Mouse (Mus musculus): ENCODE results near the gene Kcnk7.
"Not testable (repeated sequence)": the region's sequence is repeated elsewhere in the genome, so short reads cannot be mapped to it uniquely, and the experiment has no call there.

Gene Kcnk7

DNA sequence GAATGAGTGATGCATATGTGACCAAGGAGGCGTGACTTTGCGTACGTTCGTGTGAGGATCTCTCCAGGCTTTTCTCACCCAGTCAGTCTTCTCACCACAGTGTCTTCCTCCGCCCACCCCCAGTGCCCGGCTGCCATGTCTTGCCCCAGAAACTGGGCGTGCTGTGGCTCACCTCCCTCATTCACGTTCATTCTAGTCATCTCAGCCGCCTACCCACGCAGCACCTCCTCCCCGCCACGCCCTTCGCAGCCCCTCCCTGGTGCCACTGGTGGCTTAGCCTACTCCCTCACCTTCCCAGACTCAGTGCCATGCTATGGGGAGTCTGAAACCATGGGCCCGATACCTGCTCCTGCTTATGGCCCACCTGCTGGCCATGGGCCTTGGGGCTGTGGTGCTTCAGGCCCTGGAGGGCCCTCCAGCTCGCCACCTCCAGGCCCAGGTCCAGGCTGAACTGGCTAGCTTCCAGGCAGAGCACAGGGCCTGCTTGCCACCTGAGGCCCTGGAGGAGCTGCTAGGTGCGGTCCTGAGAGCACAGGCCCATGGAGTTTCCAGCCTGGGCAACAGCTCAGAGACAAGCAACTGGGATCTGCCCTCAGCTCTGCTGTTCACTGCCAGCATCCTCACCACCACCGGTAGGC lies at the start of gene Kcnk7:
Kcnk7 (plus strand) TSS at position 205 of the 638 bp plus-strand sequence.
- no peak for DNase-seq (ENCODE audit: low read depth, low spot score)

DNA sequence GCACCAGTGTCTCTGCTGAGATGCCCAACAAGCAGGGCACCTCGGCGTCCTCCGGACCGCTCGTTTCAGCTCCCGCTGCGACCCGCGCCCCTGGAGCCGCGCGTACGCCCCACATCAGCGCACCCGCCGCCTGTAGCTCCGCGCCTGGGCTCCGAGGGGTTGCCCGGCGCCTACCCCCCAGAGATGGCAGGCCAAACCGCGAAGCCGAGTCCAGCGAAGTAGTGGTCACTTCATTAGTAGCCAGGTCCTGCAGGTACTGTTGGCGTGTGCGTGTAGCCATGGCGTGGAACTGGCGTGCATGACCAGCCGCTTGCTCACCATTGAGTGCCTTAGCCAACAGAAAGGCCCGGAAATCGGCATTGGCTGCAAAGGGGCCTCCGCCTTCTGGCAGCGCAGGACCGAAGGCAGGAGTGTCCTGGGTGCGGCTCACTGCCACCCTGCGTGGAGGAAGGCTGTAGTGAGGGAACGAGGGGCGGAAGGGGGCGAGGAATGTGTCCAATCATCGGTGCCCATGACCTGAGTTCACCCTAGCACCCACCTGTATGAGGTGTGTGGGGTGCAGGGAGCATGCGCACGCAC lies 49.4 kb upstream of the Kcnk7 start:
- peak; percentile 53 for DNase-seq (ENCODE audit: low read depth, low spot score)

DNA sequence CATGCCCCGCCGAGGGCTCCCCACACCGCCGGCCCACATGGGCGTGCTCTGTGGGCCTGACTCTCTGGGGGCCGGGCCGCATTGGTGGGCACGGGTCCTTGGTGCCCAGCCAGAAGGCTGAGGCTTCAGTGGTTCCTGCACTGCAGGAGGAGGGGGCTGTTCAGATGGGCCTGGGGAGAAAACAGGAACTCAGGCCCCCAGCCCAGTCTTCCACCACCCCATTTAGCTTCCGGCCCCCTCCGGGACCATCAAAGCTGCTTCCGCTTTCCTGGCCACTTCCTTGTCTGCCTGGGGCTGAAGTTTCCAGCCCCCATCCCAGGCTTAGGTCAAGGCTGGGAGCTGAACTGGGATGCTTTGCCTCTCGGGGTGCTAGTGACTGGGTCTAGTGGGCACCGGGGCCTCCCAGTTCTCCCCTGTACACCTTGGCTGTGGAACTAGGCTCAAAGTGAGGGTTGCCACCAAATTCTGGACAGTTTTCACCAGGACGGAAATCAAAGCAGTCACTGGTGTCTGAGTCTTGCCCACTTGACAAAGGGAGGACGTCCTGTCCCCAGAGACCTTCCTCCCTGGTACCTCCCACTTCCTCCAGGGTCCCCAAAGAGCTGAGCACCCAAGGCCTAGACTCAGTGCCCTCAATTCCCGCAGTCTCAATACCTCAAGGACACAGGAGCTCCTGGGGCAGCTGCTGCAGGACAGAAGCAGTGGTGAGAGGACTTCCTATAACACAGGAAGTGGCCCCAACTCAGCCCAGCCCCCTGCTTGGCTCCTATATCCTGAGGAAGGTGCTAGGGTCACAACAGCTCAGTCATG lies 43.0 kb upstream of the Kcnk7 start:
- no peak for DNase-seq (ENCODE audit: low read depth, low spot score)

DNA sequence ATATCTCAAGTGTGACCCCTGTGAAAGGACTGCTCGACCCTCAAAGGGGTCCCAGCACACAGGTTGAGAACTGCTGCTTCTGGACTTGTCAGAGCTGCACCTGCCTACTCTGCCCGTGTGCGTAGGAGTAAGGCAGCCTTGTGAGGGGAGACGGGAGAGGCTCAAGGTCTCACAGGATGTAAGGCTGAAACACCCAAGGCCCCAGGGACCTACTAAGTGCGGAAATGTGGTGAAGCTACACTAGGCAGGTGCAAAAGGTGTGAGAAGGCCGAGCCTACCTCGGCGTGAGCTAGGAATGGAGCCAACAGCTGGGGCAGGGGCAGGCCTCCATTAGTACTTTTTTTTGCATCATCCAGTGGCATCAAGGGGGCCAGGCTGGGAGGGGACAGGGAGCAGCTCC lies 41.9 kb upstream of the Kcnk7 start:
- DNase-seq (ENCODE audit: low read depth, low spot score): no peak

DNA sequence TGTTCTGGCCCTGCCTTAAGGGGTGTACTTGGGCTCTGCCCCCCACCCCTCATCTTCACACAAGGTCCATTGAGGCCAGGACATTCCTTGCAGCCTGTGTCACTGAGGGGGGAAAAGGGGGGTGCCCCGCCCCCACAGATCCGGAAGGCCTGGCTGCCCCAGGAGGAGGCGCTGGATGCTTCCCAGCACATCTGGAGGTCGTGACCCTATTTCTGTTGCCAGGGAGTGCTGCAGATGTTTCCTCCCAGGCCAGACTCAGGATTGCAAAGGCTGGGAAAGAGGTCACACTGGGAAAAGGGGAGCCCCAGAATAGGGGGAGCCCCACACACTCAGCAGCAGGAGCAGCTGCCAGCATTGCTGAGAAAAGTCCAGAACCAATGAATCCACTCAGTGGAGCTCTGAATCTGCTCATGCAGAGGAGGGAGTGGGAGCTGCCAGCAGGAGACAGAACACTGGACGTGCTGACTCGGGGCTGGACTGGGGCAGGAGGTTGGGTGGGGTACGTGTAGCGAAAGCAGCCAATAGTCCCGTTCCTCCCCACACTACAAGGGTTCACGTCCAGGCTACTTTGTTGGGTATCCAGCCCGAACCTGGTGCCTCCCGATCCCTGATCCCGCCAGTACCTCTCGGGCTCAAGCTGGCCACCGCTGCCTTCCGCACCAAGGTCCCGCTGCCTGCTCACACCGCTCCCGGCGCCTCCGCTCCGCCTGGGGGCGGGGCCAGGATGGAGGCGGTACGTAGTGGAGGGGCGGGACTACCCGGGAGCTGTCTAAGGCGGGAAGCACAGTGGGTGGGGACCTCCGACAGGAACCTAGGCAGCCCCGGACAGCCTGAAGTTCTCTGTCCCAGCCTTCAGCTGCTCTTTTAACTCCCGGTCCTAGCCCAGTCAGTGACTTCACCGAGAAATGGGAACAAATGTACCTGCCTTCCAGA lies 40.9 kb upstream of the Kcnk7 start, which contains the start of gene Sipa1:
Sipa1 (minus strand) TSS at position 727 of the 933 bp plus-strand sequence.
- peak; percentile 87 for DNase-seq (ENCODE audit: low read depth, low spot score)

DNA sequence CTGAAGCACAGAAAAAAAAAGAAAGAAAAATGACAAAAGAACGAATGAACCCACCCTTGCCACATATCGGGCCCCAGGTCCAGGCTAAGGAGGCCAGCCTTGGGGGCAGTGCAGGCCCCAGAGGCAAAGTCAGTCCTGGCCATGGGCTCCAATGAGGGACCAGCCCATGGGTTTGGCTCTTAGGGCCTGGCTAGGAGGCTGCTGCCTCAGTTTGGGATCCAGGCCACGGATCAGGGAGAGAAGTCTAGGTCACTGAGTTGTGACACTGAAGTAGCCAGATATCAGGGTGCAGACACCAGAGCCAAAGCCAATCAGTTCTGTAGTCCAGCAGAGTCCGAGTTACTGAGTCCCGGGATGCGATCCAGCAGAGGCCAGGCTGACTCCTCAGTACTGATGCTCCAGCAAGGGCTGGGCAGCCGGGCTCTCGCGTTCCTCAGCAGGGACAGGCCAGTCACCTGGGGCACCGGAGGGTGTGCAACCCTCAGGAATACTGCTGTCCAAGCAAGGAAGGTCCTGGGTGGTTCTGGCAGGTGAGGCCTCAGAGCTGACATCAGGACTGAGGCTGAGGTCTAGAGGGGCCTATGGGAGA lies 39.4 kb upstream of the Kcnk7 start:
- no peak for DNase-seq (ENCODE audit: low read depth, low spot score)

DNA sequence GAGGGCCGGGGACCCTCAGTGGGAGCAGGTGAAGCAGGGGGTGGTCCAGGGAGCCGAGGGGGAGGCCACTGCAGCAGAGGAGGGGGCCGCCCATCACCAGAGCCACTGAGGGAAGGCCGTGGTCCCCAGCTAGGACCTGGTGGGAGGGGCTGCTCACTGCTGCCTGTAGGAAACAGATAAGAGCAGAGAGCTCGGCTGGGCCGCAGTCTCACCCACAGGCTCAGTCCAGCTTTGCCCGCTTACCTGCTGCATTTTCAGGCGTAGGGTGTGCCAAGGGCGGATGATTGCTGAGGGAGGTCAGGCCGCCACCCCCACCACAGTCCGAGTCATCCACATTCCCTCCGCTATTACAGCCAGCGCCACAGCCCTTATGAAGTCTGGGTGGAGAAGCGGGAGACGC lies 38.7 kb upstream of the Kcnk7 start:
- no peak for DNase-seq (ENCODE audit: low read depth, low spot score)

DNA sequence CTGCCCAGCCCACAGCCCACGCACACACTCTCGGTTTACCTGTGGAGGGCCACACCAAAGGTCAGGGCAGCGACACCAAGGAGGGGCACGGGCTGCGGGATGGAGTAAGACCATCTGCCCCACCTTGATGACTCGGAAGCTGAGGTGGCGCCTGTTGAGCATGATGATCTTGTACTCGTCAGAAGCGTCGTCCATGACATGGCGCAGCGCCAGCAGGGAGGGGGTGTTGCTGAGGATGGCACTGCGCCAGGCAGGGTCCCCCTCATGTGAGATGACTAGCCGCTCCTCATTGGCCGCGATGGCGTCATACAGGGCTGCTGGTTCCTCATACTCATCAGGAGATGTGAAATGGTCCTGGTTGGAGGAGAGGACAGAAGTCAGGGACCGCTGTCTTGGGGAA lies 37.8 kb upstream of the Kcnk7 start:
- no peak for DNase-seq (ENCODE audit: low read depth, low spot score)

DNA sequence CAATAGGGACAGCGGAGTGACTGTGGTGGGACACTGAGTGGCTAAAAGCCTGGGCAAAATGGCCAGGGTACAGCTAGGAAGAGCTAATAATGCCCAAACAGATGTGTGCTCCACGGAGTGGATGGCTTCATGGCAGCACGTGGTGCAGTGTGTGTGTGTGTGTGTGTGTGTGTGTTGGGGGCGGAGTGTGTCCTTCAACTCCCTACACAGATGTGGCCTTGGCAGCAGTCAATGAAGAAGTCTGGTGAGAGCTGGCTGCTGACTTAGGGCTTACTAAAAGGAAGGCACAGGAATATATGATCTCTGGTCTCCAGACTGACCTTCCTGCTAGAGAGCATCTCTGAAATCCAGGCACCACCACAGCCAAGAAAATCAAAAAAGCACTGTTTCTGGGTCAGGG lies 35.8 kb upstream of the Kcnk7 start:
- DNase-seq (ENCODE audit: low read depth, low spot score): no peak

DNA sequence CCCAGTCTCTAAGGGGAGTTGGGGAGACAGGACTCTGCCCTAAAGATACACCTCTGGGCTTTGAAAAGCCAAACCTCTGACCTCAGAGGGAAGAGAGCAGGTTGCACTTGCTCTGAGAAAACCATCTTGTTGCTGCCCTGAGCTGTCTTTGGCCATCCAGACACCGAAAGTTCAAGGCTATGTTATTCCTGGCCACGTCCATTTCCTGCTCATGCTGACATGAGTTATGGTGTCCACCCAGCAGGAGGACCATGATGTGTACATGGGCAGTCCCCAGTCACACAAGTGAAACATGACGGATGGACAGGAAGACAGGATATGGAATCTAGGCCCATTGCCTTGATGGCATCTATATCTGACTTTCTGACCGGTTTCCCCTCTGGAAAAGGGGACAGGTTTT lies 23.7 kb upstream of the Kcnk7 start:
- DNase-seq (ENCODE audit: low read depth, low spot score): no peak

DNA sequence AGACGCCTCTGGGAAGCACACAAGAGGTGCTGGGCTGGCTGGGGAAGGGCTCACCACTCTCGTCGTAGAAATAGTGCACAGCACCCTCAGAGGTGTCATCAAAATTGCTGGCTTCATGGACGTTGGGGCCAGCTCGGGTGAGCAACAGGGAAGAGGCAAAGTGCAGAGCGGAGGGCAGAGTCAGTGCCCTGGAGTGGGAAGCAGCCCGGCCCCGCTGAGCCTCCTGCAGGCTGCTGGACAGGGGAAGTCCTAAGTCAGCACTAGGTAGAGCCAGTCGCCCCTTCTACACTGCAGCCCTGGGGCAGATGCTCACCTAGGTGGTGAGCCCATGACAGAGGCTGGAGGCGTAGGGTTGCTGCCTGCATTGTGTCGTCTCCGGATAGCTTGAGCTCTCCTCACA lies 19.9 kb upstream of the Kcnk7 start:
- no peak for DNase-seq (ENCODE audit: low read depth, low spot score)

DNA sequence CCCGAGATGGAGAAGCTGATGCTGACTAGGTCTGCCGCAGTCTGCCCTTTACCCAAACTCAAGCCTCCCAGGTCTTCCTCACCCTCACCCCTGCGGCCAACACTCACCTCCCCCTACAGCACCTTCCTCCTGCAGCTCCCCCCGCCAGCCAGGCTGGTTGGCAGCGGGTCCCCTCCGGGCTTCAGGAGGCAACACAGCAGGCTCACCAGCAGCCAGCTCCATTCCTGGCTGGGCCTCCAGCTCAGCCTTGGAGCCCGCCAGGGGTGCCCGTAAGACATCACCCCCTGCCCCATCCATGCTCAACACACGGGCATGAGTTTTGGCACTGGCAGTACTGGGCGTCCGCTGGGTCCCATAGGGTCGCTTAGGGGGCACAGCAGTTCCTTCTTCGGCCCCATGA lies 19.2 kb upstream of the Kcnk7 start:
- no peak for DNase-seq (ENCODE audit: low read depth, low spot score)

DNA sequence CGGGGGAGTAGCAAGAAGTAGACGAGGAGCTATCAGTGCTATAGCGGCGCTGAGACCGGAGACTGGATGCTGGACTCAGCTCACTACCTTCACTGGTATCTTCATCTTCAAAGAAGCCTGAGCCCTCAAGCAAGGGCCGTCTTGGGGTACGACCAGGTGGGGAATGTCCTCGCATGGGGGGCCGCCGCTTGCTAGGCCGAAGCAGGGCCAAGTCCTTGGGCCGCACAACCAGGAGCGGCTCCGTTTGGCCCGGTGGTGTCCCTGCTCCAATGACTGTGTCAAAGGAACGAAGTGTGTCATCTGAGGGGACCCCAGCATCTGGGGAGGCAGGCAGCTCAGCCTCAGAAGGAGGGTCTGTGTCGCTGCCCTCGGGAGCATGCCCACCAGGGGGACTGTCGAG lies 18.7 kb upstream of the Kcnk7 start:
- DNase-seq (ENCODE audit: low read depth, low spot score): no peak

DNA sequence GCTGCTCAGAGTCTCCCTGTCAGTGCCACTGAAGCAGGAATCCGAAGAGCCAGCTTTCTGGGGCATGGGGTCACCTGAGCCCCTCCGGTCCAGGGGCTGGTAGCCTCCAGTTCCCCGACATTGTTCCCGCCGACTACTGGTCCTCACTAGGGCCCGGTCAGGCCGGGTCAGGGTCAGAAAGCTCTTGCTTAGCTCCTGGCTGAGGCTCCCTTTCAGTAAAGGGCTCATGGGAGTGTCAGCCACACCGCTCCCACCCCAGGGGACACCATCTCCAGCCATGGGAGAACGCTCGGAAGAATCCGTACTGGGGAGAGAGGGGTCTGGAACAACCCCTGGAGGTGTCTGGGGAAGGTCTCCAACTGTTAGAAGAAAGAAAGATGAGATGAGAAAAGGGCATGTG lies 18.3 kb upstream of the Kcnk7 start:
- no peak for DNase-seq (ENCODE audit: low read depth, low spot score)

DNA sequence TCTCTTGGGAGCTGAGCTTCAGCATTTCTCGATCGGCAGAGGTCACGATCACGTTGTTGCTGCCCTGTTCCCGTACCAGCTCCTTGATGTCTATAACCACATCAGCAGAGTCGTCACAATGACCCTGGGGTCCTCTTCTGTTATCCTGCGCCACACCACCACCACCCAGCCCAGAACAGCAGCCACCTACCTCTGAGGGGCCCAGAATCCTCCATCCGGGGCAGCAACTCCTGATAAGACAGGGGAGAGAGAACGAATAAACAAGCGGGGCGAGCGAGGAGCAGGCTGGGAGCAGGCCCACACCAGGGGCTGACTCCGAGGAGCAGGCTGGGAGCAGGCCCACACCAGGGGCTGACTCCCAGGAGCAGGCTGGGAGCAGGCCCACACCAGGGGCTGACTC lies 17.7 kb upstream of the Kcnk7 start:
- no peak for DNase-seq (ENCODE audit: low read depth, low spot score)

DNA sequence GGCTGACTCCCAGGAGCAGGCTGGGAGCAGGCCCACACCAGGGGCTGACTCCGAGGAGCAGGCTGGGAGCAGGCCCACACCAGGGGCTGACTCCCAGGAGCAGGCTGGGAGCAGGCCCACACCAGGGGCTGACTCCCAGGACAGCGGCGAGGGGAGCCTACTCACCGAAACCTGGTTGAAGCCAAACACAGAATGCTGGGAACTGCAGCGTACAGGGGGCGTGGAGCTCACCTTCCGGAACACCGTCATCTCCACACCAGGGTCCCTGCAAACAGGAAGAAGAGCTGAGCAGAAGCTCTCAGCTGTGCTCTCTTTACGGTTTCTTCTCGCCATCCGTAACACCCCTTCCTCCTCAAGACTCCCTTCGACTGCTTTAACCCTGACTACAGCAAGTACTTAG lies 17.2 kb upstream of the Kcnk7 start:
- DNase-seq (ENCODE audit: low read depth, low spot score): not testable (repeated sequence)

DNA sequence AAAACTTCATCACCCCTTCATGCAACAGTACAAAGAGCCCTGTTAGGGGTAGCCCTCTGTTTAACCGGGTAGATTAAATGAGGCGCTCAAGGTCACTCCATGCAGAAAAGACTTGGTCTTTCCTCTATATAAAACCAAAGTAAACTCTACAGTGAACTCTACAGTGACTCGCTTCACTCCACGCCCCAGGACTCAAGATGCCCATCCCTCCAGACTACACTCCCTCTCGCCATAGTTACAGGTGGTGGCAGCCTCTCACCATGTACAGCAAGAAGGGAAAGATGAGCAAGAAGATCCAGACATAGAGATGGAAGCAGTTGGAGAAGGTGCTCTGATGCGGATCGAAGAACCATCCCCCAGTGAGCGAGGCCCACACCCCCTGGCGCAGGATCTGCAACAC lies 16.4 kb upstream of the Kcnk7 start:
- DNase-seq (ENCODE audit: low read depth, low spot score): no peak

DNA sequence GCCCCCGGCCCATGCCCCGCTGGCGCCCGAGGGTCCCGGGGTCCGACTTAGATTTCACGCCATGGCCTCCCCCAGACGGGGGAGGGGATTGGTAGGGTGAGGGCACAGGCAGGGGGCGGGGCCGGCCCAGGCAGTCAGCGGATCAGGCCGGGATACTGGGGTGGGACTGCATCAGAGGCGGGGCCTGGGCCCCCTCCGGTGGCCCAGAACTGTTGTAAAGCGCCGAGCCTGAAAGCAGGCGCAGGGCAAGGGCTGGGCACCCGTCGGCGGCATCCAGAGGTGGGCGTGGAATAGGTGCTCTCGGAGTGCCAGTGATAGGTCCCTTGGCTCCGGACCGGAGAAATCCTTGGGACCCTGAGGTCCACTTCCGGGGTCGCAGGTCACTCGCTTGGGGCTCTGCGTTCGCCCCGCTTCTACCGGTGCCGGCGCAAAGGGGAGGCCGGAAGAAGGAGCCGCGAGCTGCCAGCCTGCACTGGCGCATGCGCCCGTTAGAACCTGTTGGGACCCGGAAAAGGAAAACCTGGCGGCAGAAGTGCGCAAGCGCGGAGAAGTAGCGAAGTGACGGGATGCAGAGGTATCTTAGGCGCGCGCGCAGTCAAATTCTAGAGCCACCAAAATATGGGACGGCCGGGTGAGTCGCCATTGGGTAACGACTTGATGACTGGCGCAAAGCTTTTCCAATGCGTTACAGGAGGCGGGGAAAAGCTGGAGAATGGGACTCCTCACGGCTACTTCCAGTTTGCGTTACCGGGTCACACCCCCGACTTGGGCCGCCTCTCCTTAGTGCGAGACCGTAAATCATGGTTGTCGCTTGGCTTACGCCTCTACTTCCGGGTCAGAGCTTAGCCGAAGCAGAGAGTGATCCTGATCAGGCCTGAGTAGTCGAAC lies 15.7 kb upstream of the Kcnk7 start, which contains the start of the genes Map3k11 and Pcnx3:
Map3k11 (plus strand) TSS at position 543 of the 888 bp plus-strand sequence.
Pcnx3 (minus strand) TSS at position 709 of the 888 bp plus-strand sequence.
- peak; percentile 99 for DNase-seq (ENCODE audit: low read depth, low spot score)

DNA sequence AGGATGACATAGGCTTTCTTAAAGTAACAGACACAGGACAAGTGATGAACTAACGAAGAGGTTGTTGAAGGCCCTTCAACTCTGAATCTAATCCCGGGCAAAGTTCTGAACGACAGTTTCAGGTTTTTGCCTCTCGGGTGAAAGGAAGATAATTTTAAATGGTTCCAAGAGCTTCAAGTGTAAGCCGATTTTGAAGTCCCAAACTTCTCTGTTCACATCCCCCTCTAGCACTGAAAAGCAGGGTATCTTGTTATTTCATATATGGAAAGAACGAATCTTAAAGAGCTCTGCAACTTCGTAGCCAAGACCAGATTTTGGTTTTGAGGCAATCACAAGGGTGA lies 15.1 kb upstream of the Kcnk7 start:
- no peak for DNase-seq (ENCODE audit: low read depth, low spot score)
